Mouse (Mus musculus) kidney, adult 8-10 months (tissue): Measurements from ENCODE around the gene Tmem141.

Experiments used
- DNase-seq, 2 experiments: peaks; one replicate each; pipeline ENCODE4 v3.0.0; 2022

Gene Tmem141

DNA sequence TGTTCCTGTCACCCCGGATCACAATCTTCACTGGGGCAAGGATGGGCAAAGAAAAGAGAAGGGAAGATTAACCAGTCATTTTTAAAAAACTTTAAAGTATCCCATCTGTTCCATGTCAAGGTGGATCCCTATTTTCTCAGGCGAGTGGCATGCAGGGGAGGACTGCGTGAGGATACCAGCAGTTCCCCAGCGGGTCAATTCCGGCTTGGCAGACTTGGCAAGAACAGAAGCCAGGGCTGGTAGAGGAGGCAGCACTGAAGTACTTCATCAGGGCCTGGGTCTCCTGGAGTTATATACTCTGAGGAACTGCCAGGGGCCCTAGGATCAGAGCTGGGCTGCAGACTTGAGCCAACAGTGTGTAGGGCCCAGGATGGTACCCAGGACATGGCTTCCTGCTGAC, 19.3 kb downstream of the Tmem141 start:
- no peak for DNase-seq

DNA sequence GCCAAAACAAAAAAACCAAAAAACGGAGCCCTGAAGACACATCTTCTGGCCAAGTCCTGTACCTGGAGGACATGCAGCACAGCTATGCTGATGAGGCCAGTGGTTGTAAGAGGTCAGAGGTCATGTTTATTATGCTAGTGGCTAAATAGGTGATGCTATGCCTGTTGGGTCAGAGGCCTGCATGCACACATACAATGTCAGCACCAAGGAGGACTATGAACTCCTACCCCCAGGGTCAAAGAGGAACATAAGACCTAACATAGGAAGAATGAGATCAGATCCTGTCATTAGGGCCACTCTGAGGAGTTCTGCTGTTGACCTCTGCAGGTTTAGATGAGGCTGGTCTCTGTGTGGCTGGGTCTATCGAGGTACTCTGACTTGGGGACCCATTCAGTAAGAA, 21.8 kb downstream of the Tmem141 start:
- no peak for DNase-seq

DNA sequence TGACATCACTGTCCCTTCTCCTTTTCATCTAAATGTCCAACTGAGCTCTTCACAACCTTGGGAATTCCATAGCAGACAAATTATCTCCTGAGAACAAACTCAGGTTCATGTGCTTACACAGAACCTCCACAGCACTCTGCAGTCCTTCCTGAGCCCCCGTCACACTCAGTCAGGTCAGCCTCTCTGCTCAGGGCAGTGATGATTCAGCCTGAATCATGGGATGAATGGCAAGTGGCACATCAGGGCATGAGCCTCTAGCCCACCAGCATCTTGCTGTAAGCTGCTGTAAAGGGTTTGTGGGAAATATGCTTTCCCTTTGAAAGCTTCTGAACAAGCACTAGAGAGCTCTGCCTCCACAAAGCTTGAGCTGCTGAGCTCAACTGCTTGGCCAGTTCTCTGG, 23.1 kb downstream of the Tmem141 start:
- DNase-seq = no peak

DNA sequence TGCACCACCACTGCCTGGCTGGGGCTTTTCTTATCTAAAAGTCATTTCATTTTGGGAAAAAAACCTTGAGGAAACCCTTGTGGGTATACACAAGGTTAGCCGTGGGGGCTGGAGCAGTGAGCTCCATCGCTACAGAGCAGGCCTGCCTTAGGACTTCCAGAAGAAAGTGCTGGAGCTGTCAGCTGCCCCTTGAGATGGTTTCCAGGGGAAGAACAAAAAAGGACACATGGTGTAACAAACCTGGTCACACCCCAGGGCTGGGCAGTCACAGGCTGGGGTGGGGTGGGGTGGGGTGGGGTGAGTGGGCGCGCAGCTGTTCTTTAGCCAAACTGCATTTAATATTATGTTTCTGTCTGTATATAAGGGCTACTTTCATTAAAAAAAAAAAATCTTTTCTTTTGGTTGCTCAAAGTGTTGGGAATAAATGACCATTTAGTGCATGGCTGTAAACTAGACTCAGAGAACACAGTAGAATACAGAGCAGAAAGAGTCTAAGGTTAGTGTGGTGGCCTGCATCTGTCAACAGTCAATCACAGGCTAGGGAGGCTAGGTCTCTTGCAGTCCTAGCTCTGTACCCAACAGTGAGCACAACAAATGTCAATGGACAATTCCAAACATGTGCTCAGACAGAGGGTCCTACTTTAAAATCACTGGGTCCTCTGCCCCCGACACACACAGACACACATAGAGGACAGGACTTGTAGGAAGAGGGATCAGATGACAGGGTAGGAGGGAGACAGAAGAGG, 24.9 kb downstream of the Tmem141 start:
- no peak for DNase-seq

DNA sequence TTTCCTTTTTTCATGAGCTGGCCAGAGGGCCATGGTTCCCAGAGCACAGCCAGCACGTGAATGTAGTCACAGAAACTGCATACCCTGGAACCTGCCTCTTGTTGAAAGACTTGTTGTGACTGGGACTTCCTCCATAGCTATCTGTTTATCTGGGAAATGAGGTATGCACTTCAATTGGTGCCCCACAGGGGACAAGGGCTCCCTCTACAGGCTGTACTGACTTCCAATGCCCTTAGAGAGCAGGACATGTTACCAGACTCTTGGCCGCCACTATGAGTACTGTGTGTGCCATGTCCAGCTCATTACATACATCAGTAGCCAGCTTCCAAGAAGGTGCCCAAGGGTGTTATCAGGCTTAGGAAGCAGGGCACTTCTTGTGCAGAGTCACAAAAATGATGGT, 29.9 kb downstream of the Tmem141 start:
- peak in 1 of 2 experiments; percentile 60 for DNase-seq

DNA sequence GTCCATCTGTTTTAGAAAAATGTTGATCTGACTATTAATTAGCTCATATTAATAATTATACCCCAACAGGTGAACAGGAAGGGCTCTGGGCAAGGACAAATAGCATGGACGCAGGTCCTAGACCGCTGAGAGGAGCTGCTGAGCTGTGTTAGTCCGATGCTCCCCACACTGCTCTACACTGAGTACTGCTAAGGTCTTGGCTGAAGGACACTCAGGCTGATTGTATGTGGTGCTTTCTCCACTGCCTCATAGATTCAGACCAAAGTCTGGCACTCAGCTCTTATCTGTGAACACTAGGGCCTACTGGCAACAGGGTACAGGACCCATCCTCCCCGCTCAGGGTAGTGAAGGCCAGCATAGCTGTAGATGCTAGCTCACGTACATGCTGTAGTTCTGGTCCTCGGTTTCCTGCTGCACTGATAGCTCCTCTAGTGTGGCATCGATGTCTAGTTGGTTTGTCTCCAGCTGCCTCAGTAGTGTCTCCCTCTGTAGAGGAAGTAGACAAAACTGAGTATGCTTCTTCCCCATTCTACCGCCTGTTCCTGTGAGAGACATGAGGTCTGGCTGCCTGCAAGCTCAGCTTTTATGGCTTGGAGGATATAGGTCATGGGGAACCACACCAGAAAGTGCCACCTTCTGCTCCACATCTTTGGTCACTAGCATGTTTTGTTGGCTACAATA, 33.4 kb downstream of the Tmem141 start:
- DNase-seq = no peak

DNA sequence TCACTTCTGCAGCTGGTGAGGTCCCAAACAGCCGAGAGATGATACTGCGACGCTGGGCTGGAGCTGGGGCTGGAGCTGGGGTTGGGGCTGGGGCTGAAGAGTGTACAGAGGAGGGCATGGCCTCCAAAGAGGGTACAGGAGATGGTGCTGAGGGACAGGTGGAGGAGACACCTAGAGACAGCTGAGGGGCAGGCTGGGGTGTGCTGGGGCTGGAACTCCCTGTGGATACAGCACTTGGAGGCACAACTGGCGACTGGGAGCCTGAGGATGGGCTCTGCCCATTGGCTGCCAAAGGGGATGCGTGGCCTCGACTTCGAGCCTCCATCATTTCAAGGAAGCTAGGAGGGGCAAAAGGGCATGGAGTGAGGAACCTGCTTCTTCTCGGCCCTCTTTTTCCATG, 34.5 kb downstream of the Tmem141 start:
- DNase-seq = no peak

DNA sequence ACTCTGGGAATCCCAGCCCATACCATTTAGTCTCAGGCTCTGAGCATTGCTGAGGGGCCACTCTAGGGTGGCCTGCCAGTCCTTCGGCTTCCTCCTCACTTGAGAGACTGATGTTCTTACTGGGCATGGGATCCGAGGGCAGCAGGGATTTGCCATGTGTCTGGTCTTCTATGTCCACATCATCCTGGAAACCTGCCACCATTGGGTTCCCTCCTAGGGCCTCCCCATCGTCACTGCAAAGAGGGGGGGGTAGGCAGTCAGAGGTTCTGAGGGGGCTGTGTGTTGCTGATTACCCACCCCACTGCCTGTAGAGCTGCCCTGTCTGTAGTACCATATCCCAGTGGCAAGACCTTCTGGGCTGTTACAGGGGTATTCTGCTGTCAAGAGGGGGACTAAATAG, 36.2 kb downstream of the Tmem141 start:
- DNase-seq = no peak

DNA sequence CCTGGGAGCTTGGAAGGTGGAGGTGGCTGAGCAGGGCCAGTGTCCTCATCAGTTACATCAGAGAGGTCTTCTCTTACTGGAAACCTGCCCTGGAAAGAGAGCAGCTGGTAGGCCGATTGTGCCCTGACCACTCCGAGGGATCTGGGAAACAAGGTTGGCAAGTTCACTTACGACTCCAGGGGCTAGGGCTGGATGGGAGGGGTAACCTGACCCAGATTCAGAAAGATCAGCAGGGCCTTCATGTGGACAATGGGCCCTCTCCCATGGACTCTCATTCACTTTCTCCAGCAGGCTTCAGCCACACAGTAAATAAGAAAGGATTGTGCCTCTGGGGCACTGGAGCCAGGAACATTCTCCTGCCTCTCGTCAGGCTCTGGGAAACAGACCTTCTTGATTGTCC, 36.9 kb downstream of the Tmem141 start:
- no peak for DNase-seq

DNA sequence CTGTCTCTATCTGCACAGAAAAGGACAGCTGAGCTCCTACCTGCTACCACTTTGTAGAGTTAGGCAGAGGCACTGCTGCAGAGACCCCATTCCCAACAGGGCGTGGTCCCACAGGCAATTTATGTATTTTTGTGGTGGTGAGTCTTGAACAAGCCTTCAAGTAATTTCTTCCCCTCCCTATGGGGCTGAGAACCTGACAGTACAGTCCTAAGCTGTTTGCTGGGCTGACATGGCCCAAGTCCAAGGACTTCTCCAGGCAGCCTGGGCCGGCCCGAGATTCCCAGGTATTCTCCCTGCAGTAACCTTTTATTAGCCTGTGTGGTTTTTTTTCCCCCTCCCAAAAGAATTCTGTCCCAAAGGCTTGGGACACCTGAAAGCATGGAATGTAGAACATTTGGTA, 37.7 kb downstream of the Tmem141 start:
- no peak for DNase-seq

DNA sequence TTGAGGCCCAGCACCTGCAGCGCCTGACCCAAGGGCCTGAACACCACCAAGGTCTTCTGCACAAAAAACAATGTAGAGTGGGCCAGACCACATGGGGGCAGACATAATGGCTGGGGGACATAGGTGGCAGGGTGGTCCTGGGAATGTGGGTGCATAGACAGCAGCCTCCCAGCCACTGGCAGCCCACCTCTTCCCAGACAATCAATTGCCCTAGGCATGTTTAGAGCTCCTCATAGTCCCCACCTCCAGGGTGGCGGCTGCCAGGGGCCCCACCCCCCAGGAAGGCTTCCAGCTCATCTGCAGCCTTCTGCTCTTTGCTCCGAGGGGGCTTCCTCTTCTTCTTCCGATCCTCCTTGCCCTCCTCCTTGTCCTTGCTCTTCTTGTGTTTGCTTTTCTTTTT, 38.2 kb downstream of the Tmem141 start:
- DNase-seq = no peak

DNA sequence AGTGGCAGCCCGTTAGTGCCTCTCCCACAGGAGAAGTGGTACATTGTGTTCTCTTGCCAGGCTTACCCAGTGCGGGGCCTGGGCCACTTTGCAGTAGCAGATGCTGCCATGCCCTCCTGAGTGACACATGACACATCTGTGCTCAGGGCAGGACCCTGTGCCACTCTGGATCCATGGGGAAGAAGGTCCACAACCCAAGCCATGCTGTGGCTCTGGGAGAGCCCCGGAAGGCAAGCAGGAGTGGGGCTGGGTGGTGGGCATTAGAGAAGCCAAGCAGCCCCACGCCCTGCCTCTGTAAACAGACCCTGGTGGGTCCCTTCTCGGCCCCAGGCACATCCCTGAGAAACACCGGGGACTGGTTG, 38.7 kb downstream of the Tmem141 start:
- DNase-seq = no peak

DNA sequence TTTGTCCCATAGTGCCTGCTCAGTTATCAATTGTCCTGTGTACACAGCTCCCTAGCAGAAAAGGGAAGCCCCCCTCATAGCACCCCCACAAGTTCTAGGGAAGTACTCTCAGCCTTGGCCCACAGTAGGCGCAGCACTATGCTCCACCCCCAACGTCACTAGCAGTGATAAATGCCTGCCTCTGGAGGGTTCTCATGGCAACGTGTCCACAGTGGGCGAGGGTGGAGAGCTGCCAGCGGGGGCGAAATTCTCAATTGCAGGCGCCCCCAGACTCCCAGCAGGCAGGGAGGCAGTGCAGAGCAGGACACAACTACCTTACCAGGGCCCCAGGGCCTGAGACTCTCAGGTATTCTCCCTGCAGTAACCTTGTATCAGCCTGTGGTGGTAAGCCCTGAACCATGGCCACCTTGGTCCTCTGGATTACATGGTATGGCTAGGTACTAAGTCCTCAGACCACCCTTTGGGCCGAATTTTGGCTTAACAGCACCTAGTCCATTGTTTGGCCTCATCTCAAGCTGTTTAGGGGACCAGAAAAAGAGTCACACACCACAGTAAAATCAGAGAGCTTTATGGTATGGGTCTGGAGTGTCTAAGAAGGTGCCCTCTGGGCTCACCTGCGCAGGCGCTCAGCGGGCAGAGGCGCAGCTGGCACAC, 39.2 kb downstream of the Tmem141 start:
- no peak for DNase-seq

DNA sequence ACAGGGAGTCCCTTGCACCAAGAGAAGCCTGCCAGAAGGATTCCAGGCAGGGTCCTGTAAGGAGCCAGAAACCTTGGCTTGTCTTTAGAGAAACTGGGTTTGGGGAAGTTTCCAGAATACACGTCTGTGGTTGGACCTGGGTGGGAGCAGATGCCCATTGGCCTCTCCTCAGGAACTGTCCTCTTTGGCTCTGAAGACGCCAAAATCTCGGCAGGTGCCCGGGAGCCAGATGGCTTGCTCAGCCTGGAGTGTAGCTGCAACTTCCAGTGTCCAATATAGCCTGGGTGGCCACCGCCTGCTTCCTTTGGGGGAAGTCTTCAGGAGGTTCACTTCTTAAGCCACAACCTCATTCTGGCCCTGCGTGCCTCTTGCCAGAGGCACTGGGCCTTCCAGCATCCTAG, 39.9 kb downstream of the Tmem141 start:
- no peak for DNase-seq

DNA sequence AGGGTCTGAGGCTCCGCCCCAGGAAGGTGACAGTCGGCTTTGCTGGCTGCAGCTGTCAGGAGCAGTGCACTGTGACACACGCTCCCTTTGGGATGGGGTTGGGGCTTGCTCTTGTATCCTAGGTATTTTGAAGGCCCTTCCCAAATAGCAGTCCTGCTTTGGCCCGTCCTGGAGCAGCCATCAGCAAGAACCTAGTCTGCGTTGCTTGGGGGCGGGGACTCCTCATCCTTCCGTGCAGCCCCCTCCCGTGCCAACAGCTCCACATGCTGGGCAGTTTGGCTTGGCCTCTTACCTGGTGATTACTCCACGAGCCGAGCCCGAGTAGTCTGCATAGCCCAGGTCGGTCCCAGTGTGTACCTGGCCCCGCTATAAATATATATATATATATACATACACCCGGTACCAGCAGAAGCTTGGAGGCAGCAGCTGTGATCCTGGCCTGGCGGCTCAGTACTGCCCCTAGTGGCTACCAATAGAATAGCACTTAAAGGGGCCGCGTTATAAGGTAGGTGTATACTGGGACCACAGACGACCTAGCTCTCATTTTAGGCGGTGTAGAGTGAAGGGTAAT, 40.4 kb downstream of the Tmem141 start, which contains the start of gene Ajm1:
Ajm1 (minus strand) TSS at position 464 of the 571 bp plus-strand sequence.
- DNase-seq = no peak

DNA sequence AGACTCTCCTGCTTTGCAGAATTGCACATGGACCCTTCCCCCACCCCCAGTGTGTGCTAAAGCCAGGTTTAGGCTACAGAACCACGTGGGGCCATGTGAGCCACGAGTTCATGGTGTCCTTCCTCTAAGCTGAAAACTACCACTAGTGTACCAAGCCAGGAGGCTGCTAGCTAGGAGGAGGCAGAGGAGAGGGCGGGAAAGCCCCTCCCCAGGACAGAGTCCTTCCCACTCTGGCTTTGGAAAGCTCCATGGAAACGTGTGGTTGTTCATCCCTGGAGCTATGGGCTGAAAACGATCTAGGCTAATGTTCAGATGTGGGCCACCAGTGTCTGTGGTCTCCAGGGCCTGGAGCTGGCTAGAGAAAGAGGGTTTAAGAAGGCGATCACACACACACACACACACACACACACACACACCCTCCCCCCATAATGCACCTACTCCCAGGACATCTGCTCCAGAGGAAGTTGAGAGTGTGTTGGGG, 41.1 kb downstream of the Tmem141 start:
- DNase-seq = no peak

DNA sequence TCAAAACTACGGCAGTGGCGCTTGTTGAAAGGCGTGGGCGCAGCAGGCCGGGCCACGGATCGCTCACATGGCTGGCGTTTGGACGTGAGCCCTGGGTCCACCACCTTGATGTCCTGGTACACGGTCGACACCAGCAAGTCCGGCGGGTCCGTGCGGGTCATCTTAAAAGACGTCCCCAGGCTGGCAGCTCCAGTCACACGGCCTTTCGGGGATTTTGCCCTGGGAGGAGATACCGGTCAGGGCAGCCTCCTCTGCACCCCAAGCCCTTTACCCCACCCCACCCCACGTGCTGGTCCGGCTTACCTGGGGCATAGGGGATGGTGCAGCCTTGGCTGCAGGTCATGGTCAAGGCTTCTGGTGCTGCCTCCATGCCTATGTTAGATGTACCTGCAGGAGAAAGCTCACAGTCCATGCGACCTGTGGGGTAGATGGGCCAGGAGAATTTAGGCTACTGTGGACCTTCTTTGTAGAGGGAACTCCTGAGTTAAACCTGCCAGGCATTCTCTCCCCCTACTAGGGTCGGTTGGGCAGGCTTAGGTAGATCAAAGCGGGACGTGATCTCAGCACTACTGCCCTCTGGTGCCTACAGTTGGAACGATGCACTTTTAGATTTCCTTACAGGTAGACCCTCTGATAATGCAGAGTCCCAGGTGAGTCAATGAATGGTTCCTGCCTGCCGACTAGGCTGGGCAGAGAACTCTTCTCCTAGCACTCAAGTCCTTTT, 41.9 kb downstream of the Tmem141 start:
- DNase-seq = peak in 1 of 2 experiments; percentile 67

DNA sequence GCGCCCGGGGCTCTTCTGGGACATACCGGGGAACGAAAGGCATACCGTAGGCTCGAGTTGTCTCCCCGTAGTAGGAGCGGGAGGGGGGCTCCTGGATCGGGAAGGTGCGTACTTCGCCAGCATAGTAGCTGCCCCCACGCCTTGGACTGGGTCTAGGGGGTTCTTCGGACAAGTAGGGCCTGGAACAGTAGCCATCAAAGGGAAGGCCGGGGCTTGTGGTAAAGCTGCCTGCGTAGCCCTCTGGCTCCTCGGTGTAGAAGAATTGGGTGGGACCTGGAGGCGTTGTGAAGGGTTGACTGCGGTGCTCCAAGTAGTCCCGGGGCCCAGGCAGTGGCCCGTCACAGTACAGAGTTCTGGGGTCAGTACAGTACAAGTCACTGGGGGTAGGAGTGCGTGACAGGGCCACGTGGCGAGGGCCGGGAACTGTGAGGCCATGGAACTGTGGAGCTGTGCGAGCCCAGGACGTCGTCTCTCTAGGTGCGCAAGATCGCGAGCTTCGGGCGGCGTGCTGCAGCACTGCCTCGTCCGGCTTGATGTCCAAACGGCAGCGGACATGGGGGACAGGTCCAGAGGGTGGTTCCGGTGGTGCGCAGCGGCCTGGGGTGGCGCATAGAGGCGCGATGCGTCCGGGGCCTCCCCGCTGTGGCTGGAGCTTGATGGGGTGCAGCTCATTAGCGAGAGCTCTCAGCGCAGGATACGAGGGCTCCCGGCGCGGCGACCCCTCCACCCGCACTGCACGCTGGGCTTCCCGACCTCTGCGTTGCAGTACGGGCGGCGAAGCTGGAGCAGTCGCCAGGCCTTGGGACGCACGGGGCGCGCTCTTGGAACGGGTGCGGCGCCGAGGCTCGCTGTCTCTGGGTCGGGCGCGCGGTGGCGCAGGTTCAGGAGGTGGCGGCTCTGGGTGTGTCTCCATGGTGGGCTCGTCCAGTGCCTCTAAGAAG, 42.7 kb downstream of the Tmem141 start:
- DNase-seq = no peak

DNA sequence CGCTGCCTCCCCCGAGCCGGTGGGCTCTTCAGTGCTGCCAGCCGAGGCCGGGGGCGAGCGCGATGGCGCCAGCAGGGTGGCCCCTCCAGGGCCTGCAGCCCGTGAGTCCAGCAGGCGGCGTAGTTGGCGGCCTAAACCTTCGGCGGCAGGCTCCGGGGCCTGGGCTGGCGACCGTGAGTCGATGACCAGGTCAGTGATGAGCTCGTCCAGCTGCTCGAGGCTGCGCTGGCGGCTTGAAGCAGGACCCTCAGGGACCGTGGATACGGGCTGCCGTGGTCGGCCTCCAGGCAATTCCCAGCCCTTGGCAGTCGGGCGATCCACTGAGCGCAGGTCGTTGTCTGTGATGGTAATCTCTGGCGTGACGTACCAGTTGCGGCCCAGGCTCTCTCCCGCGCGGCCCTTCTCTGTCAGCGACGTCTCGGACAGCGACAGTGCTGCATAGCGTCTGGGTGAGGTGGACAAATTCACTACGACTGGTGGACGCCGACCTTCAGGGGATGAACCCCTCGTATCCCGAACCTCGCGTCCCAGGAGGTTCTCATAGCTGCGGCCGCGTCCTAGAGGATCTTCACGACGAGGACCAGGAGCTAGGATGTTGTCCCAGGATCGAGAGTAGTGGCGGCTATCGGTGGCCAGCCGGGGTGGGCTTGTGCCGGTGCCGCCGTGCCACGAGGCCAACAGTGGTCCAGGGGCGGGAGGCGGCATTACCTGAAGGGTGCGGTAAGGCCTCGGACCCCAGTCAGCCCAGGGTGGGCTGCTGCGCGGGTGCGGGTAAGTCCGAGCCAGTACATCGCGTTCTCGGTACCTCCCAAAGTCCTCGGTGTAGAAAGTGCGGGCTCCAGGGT, 43.6 kb downstream of the Tmem141 start:
- no peak for DNase-seq

DNA sequence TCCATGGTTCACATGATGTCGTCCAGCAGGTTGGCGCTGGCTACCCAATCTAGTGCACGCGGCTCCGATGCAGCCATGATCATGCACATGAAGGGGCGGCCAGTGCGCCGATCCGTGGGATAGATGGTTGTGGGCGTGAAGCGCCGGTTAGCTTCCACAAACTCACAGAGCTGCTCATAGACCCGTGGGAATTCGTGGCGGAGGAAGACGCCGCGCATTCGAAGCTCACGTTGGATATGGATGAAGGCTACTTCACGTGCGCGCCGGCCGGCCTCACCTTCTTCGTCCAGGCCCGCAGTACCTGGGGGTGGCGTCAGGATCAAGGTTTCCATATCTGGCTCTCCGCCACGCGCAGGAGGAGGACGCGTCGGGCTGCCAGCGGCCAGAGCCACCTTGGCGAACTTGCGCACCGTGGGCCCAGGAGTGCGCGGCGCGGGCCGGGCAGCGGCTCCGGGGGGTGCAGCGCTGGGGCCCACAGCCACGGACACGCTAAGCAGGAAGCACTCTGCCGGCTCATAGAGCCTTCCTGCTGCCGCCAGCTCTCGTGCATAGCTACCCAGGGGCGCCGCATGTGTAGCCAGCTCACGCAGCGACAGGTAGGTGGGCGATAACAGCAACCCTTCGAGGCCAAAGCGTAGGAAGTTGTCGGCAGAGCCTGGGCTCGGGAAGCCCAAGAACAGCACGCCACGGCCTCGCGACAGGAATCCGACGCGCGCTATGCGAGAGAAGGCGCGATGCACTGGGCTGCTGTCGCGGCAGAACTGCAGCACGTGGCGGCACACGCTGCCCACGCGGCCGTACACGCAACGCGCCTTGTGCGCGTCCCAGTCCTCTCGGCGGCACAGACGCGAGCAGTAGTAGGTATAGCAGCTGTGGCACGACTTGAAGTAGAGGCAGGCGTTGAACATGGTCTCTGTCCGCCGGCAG, 44.6 kb downstream of the Tmem141 start:
- no peak for DNase-seq
